Mouse (Mus musculus) ES-Bruce4 (cell line): ENCODE measurements around the gene Gsto2. TPM values are rescaled to one million over a fixed set of nuclear protein-coding genes. Genes with fewer than 3 reads are reported as not detected.

Experiments
- H3K27ac ChIP-seq: 2 replicates; pipeline ENCODE4 v1.5.1; 2012; ENCODE audit warnings: low read length, inconsistent platforms; ENCODE audit not compliant: insufficient read depth
- H3K27me3 ChIP-seq: 2 replicates; pipeline ENCODE4 v1.6.1; 2012; ENCODE audit warnings: mild to moderate bottlenecking, low read length, inconsistent platforms; ENCODE audit not compliant: control insufficient read depth, poor library complexity, insufficient read depth, severe bottlenecking
- H3K36me3 ChIP-seq: 2 replicates; pipeline ENCODE4 v1.6.1; 2012; ENCODE audit warnings: inconsistent platforms, mild to moderate bottlenecking, low read length, moderate library complexity; ENCODE audit not compliant: control insufficient read depth, poor library complexity, insufficient read depth, severe bottlenecking
- H3K4me1 ChIP-seq: one replicate; pipeline ENCODE4 v1.8.1; 2011; ENCODE audit warnings: low read length; ENCODE audit not compliant: control insufficient read depth, insufficient read depth
- H3K4me3 ChIP-seq: 2 replicates; pipeline ENCODE4 v1.5.1; 2011; ENCODE audit warnings: low read depth, mild to moderate bottlenecking, low read length
- H3K9ac ChIP-seq: 2 replicates; pipeline ENCODE4 v1.6.1; 2012; ENCODE audit warnings: low read depth, mild to moderate bottlenecking, inconsistent platforms; ENCODE audit not compliant: poor library complexity, severe bottlenecking
- H3K9me3 ChIP-seq: replicated peaks from 2 replicates; pipeline ENCODE4 v1.6.1; 2012; ENCODE audit warnings: mild to moderate bottlenecking, low read length, inconsistent platforms; ENCODE audit not compliant: control insufficient read depth, poor library complexity, insufficient read depth, severe bottlenecking
- CTCF ChIP-seq: IDR thresholded peaks from one replicate; pipeline ENCODE4 v1.8.1; 2011; ENCODE audit warnings: low read depth, low read length
- EP300 ChIP-seq: IDR thresholded peaks from 2 replicates; pipeline ENCODE4 v1.6.1; 2011; ENCODE audit warnings: low read depth, low read length; ENCODE audit not compliant: insufficient read depth
- POLR2A ChIP-seq: IDR thresholded peaks from one replicate; pipeline ENCODE4 v1.8.1; 2011; ENCODE audit warnings: low read length; ENCODE audit not compliant: insufficient read depth
- polyA plus RNA-seq: library from polyadenylated mRNA; stranded (reverse); fragments of >200 nt; gene quantifications from 2 replicates; pipeline ENCODE4 v1.2.4, GENCODE M21; 2011; ENCODE audit warnings: low read depth; ENCODE audit not compliant: missing spikeins, insufficient read depth, insufficient read length

The Gsto2 gene
- 1.2 TPM in 2 replicates for polyA plus RNA-seq

DNA sequence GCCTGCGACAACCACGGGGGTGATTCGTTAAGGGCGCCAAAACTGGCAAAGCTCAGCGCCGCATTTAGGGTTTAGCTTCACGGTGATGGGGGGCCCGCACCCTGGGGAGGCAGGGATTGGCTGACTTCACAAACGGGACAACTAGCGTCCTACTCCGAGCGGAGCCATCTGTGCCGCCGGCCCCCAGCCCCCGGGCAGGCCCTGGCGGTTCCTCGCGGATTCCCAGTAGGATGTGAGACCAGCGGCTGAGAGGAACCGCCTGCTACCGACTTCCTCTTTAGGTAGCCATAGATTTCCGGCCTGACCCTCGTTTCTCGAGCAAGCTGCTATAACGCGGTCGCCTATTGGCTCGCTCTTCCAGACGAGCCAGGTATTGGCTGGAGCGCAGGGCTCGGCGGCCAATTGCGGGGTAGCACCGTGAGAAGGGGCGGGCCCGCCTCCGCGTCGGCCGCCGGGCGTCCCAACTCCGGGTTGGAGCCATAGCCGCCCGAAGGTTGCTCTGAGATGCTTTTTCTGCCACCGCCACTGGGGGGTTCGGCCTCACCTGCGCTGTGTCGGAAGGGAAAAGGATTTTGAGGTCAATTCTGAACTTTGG is at the start of gene Gsto2:
Gsto2 (plus strand) TSS at position 182 of the 595 bp plus-strand sequence.
- H3K4me1 ChIP-seq, result no peaks in the 10 kb centered on the region
- peak within 1 kb of the TSS; percentile 89 for H3K4me3 ChIP-seq
- H3K9me3 ChIP-seq, result no peaks in the 10 kb centered on the region
- no peaks in the 10 kb centered on the region for H3K27me3 ChIP-seq
- H3K27ac ChIP-seq, result no peak within 1 kb of the TSS
- H3K9ac ChIP-seq, result peak within 1 kb of the TSS; percentile 75
- TF ChIP-seq POLR2A (peak; percentile 15), CTCF (no peak)
- peaks cover 2% of the 10 kb centered on the region for H3K36me3 ChIP-seq

DNA sequence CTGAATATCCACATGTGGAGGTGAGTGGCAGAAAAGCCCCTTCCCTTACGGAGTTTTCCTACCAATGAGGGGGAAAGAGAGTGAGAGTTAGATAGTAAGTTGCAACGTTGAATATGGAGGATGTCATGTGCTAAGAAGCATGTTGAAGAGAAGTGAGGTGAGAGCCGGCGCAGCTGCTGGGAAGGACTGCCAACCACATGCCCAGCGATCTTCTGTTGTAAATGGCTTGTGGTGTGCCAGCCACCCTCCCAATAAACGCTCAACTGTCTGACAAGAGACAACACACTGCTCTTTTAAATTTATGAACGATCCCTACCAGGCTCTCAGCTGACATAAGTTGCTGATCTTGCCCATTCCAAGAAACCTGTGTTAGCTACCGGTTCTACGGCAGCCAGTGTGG is 47.6 kb upstream of the Gsto2 start:
- no peak for TF ChIP-seq CTCF
- TF ChIP-seq EP300, result no peak
- no peak for TF ChIP-seq POLR2A
- no peak overlapping the region for H3K4me3 ChIP-seq
- H3K9me3 ChIP-seq, result no peaks in the 10 kb centered on the region
- H3K36me3 ChIP-seq, result no peaks in the 10 kb centered on the region
- H3K9ac ChIP-seq, result no peak overlapping the region
- no peak overlapping the region for H3K27ac ChIP-seq
- H3K27me3 ChIP-seq, result no peaks in the 10 kb centered on the region
- peaks cover 1% of the 10 kb centered on the region for H3K4me1 ChIP-seq

DNA sequence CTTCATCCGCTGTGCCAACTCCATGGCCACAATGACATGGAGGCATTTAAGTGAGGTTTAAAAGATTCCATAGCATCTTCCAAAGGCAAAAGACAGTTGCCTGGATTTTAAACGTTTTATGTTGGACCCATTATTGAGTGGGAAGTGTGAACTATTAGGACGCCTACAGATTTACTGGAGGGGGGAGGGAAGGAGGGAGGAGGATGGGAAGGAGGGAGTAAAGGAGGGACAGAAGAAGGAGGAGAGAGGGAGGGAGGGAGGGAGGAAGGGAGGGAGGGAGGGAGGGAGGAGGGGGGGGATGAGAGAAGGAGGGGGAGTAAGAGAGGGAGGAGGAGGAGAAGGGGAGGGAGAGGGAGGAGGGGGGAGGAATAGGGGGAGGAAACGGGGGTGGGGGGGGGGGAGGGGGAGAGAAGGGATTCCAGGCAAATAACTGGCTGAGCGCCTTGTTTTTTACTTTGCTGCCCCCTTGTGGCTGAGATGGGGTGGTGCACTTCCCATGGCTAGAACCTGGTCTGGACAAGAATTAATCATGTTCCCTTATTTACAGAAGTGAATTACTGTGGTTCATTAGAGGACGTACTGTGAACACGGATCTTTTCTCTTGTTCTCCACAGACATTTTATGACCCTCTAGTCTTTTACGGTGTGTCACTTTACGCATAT is 44.4 kb upstream of the Gsto2 start:
- H3K27ac ChIP-seq, result no peak overlapping the region

DNA sequence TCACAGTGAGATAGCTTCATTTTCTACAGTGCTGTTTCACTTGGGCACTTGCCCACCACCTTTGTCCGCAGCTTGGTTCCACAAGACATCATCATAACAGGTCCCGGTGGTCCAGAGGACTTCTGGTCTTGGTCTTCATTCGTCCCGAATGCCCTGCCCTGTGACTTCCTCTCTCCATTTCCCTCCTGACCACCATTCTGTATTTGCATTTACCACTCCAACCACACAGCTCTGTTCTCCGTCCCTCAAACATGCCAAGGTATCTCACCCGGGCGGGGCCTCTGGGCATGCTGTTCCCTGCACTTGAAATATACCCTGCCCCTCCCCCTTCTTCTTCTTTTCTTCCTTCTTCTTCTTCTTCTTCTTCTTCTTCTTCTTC is 43.9 kb upstream of the Gsto2 start:
- H3K36me3 ChIP-seq, result no peaks in the 10 kb centered on the region
- H3K4me3 ChIP-seq, result no peak overlapping the region
- H3K4me1 ChIP-seq, result no peaks in the 10 kb centered on the region
- 0 out of 2 replicates have a peak overlapping the region, but pooled peaks have one; percentile 15 for H3K27ac ChIP-seq
- no peak overlapping the region for H3K9ac ChIP-seq
- no peaks in the 10 kb centered on the region for H3K27me3 ChIP-seq
- TF ChIP-seq EP300 (no peak), POLR2A (no peak), CTCF (no peak)
- H3K9me3 ChIP-seq, result no peaks in the 10 kb centered on the region

More for the DNA sequence above, 44.4 kb upstream of the Gsto2 start:
- Histone ChIP-seq H3K4me1 (no peaks in the 10 kb centered on the region), H3K36me3 (no peaks in the 10 kb centered on the region), H3K4me3 (no peak overlapping the region), H3K27me3 (no peaks in the 10 kb centered on the region), H3K9ac (no peak overlapping the region), H3K9me3 (no peaks in the 10 kb centered on the region)
- TF ChIP-seq EP300, result no peak
- TF ChIP-seq CTCF, result peak; percentile 75

DNA sequence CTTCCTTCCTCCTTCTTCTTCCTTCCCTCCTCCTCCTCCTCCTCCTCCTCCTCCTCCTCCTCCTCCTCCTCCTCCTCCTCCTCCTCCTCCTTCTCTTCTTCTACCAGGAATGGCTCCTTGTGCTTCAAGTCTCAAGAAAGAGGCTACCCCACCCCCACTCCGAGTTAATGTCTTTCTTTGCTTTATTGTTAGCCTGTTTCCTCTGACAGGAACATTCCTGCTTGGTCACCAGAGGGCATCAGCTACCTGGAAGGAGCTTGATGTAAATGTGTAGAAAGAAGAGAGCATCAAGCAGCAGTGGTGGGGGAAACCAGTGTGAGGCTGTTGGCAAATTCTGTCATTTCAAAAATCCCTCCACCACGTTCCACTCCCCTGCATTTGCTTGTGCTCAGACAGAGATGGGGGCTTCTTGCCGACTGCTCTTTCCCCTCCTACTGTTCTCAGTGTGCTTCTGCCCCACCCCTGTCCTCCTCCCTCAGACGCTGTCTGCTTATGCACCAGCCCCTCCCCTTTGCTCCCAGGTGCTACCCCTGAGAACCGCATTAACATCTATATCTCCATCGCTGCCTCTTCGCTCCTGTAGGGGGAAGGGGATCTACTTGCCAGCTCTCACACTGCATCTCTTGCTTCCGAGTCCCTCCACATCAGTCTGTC is 43.1 kb upstream of the Gsto2 start:
- Histone ChIP-seq H3K4me1 (no peaks in the 10 kb centered on the region), H3K27ac (no peak overlapping the region), H3K9me3 (no peaks in the 10 kb centered on the region), H3K4me3 (no peak overlapping the region), H3K36me3 (no peaks in the 10 kb centered on the region), H3K27me3 (no peaks in the 10 kb centered on the region), H3K9ac (no peak overlapping the region)
- no peak for TF ChIP-seq EP300
- no peak for TF ChIP-seq POLR2A
- no peak for TF ChIP-seq CTCF

DNA sequence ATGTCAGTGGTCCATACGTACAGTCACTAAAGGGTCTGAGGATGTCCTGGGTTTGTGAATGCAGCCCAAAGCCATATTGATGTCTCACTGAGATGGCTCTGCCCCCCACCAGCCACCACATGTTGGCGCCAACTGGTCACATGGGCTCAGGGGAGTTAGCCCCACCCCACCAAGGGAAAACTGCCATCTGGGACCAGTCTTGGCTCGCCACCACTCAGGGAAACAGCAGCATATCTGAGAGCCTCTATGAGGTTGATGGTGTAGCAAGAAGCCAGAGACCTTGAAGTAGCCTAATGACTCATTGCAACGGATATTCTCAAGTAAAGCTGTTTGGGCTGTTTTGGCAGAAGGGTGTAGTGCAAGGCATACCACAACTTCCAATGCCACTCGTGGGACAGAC is 41.3 kb upstream of the Gsto2 start:
- Histone ChIP-seq H3K36me3 (no peaks in the 10 kb centered on the region), H3K27ac (no peak overlapping the region), H3K9me3 (no peaks in the 10 kb centered on the region), H3K4me1 (no peaks in the 10 kb centered on the region), H3K4me3 (no peak overlapping the region), H3K9ac (no peak overlapping the region), H3K27me3 (no peaks in the 10 kb centered on the region)
- no peak for TF ChIP-seq EP300
- no peak for TF ChIP-seq CTCF
- no peak for TF ChIP-seq POLR2A
